Mouse (Mus musculus): ENCODE data around the gene Jmjd8. TPM values are rescaled to one million over a fixed set of nuclear protein-coding genes. Genes with fewer than 3 reads are reported as not detected.

The Jmjd8 gene
- polyA plus RNA-seq, 1 experiment from 2014 or later: 64.3 TPM

DNA sequence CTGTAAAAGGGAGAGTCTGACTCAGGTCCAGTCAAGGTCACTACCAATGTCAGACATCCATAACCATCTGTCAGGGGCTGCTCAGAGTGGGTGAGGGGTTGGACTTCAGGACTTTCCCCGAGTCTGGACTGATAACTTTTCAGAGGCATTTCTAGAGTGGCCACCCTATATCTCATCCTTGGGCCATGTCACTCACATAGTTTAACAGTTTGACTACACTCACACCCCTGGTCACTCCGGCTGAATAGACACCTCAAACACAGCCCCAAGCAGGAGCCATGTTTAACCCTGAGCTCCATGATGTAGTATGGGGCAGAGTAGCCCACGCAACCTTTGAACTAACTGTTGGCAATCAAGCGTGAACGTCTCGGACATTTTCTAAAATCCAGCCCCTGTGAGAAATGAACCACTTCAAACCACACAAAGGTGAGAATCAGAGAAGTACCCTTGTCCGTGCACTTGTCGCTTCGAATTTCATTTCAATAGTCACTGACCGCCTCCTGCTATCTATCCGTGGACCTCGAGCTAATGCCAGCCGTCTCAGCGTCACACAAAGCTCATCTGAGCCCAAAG is 45.6 kb downstream of the Jmjd8 start:
- H3K4me1 ChIP-seq (replicated peaks): peaks cover 56% of the 10 kb centered on the region
- H3K36me3 ChIP-seq: peaks cover 25% of the 10 kb centered on the region
- peak overlapping the region; percentile 92 for H3K27ac ChIP-seq
- H3K27me3 ChIP-seq (ENCODE audit: insufficient read depth, poor library complexity, severe bottlenecking): no peaks in the 10 kb centered on the region
- H3K9me3 ChIP-seq: no peaks in the 10 kb centered on the region
- peak overlapping the region; percentile 73 for H3K4me3 ChIP-seq
- WGBS: 8% methylated on average over 14 of the region's 14 CpGs
- DNase-seq (ENCODE audit: low spot score): no peak

GRCm38 (mm10) chr17:25874721-25875170 is 46.1 kb downstream of the Jmjd8 start, which contains the start of gene Mettl26:
Gene Mettl26 (plus strand): TSS chr17:25875074.
- Histone ChIP-seq H3K36me3 (peaks cover 30% of the 10 kb centered on the region), H3K4me3 (peak within 1 kb of the TSS; percentile 73), H3K9me3 (no peaks in the 10 kb centered on the region), H3K27ac (peak within 1 kb of the TSS; percentile 92), H3K27me3 (ENCODE audit: insufficient read depth, poor library complexity, severe bottlenecking) (no peaks in the 10 kb centered on the region), H3K4me1 (replicated peaks) (peaks cover 60% of the 10 kb centered on the region)
- WGBS: under 1% methylated on average over 25 of the region's 25 CpGs
- peak; percentile 93 for DNase-seq (ENCODE audit: low spot score)

DNA sequence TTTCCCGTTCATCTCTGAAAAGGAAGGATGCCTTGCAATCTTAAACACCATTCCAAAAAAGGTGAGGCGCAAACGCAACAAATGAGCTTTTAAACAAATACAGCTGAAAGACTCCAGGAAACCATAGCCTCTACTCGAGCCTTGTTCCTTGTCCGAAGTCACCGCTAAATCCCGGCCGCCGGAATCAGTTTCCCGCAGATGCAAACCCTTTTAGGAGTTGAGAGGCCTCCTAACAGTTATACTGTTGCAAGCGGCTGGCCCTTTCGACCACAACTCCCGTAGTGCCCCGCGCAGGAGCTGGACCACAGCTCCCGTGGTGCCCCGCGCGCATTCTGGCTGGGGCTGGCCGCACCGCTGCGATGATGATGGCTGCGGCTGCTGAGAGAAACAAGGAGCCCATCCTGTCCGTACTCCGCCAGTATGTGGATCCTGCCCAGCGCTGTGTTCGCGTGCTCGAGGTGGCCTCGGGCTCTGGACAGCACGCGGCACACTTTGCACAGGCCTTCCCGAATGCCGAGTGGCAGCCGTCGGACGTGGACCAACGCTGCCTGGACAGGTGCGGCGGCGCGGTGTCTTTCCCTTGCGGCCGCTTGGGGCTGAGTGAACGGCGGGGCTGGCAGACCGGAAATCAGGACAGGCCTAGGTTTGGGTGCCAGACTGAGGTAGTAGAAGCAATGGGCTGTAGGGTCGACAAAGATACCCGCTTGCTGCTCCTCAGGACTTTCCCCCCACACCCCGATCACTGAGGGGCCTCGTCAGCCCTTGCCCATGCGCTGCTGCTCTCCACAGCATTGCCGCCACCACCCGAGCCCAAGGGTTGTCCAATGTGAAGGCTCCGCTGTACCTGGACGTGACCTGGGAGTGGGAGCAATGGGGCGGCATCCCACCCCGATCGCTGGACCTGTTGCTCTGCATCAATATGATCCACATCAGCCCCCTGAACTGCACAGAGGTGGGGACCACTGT is 46.8 kb downstream of the Jmjd8 start:
- WGBS: 1% methylated on average over 59 of the region's 59 CpGs
- Histone ChIP-seq H3K4me3 (peak overlapping the region; percentile 73), H3K4me1 (replicated peaks) (peaks cover 67% of the 10 kb centered on the region), H3K27ac (peak overlapping the region; percentile 92), H3K9me3 (no peaks in the 10 kb centered on the region), H3K27me3 (ENCODE audit: insufficient read depth, poor library complexity, severe bottlenecking) (no peaks in the 10 kb centered on the region), H3K36me3 (peaks cover 32% of the 10 kb centered on the region)
- peak; percentile 90 for DNase-seq (ENCODE audit: low spot score)

DNA sequence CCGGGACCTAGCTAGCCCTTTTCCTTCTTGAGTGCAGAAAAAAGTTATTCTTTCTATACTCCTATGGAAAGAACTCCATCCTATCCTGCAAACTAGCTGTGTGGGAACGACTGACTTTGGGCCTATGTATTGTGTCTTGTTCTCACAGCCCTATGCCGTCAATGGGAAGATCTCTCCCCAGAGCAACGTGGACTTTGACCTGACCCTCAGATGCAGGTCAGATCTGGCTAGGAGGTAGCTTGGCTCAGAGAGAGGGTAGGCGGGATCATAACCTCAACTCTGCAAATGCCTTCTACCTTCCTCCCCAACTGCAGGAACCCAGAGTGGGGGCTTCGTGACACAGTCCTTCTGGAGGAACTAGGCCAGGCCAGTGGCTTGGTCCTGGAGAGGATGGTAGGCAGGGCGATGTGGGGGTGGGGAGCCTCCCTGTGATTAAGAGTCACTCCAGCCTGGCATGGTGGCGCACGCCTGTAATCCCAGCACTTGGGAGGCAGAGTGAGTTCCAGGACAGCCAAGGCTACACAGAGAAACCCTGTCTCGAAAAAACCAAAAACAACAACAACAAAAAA is 47.8 kb downstream of the Jmjd8 start:
- DNase-seq (ENCODE audit: low spot score): no peak
- Histone ChIP-seq H3K9me3 (no peaks in the 10 kb centered on the region), H3K4me1 (replicated peaks) (peaks cover 77% of the 10 kb centered on the region), H3K4me3 (peak overlapping the region; percentile 73), H3K36me3 (peaks cover 32% of the 10 kb centered on the region), H3K27ac (peak overlapping the region; percentile 92), H3K27me3 (ENCODE audit: insufficient read depth, poor library complexity, severe bottlenecking) (no peaks in the 10 kb centered on the region)
- WGBS: 55% methylated on average over 10 of the region's 10 CpGs

GRCm38 (mm10) chr17:25877025-25877424 is 48.4 kb downstream of the Jmjd8 start:
- H3K9me3 ChIP-seq: no peaks in the 10 kb centered on the region
- peak overlapping the region; percentile 73; the same call in 1 of the 2 replicates for H3K4me3 ChIP-seq
- no peak for DNase-seq (ENCODE audit: low spot score)
- peaks cover 83% of the 10 kb centered on the region for H3K4me1 ChIP-seq (replicated peaks)
- no peak overlapping the region for H3K27ac ChIP-seq
- WGBS: 98% methylated on average over 3 of the region's 3 CpGs
- H3K36me3 ChIP-seq: peaks cover 32% of the 10 kb centered on the region
- H3K27me3 ChIP-seq (ENCODE audit: insufficient read depth, poor library complexity, severe bottlenecking): no peaks in the 10 kb centered on the region

DNA sequence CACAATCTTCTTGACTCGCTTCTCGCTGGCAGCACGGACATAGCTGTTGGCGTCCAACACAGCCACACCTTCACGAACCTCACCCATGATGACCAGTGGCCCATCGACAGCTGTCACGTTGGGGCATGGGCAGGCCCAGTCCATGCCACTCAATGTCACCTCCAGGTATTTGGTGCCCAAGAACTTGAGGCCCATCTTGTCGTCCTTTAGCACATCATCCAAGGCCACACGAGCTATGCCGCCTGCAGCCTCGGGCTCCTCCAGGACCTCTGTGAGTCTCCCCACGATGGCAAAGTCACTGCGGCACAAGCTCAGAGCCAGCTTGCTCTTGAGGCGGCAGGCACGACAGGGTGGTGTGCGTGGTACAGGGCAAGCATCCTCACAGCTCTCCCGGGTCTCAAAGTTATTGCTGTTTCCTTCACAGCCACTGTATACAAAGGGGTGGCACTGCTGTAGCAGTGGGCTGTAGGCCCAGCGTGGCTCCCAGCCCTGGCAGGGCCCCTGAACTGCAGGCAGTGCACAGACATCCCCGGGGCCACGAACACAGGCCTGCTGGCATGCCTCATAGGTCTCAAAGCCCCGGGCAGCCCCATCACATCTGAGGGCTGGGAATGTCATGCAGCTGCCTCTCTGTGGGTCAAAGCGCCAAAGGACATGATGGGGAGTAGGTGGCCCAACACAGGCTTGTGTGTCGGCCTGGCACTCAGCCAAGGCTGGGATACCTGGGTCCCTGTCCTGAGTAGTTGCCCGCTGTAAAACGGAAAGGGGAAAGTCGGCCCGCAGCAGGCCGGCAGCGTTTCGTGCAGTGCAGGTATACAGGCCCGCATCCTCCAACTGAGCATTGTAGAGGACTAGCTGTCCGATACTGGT is 49.3 kb downstream of the Jmjd8 start:
- peaks cover 41% of the 10 kb centered on the region for H3K36me3 ChIP-seq
- 94% methylated on average over 32 of the region's 32 CpGs for WGBS
- no peaks in the 10 kb centered on the region for H3K27me3 ChIP-seq (ENCODE audit: insufficient read depth, poor library complexity, severe bottlenecking)
- H3K4me1 ChIP-seq (replicated peaks): peaks cover 90% of the 10 kb centered on the region
- no peak for DNase-seq (ENCODE audit: low spot score)
- H3K9me3 ChIP-seq: no peaks in the 10 kb centered on the region
- peak overlapping the region; percentile 29; the same call in 1 of the 2 replicates for H3K4me3 ChIP-seq
- peak overlapping the region; percentile 12 for H3K27ac ChIP-seq

DNA sequence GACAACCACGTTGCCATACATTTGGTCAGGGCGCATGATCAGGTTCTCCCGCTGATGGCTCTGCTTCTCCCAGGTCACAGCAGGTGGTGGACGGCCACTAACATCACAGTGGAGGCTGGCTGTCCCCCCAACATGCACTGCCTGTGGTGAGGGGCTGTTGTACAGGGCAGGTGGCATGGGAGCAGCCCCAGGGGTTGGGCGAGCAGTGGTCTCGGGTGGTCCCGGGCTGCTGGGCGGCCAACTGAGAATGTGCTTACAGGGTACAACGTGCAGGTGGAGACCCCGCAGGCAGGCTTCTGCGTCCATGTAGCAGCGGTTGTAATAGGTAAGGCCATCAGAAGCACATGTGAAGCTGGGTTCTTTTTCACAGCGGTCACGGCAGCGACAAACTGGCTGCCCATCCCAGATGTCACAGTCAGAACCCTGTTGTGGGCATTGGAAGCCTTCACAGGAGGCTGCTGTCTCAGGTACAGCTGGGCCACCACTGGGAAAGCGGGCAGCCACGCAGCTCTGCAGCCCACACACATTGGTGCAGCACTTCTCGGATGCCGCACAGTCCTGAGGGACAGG is 50.0 kb downstream of the Jmjd8 start:
- Histone ChIP-seq H3K27me3 (ENCODE audit: insufficient read depth, poor library complexity, severe bottlenecking) (no peaks in the 10 kb centered on the region; the same call in 1 of the 2 replicates), H3K4me3 (peak overlapping the region; percentile 29), H3K36me3 (peaks cover 48% of the 10 kb centered on the region), H3K9me3 (no peaks in the 10 kb centered on the region), H3K27ac (peak overlapping the region; percentile 93; the same call in 1 of the 2 replicates), H3K4me1 (replicated peaks) (peaks cover 92% of the 10 kb centered on the region)
- DNase-seq (ENCODE audit: low spot score): no peak
- 83% methylated on average over 19 of the region's 19 CpGs for WGBS

GRCm38 (mm10) chr17:25879261-25879660 is 50.6 kb downstream of the Jmjd8 start:
- H3K27ac ChIP-seq: peak overlapping the region; percentile 93
- WGBS: 39% methylated on average over 4 of the region's 4 CpGs
- peaks cover 54% of the 10 kb centered on the region for H3K36me3 ChIP-seq
- peaks cover 92% of the 10 kb centered on the region for H3K4me1 ChIP-seq (replicated peaks)
- DNase-seq (ENCODE audit: low spot score): peak; percentile 64
- H3K27me3 ChIP-seq (ENCODE audit: insufficient read depth, poor library complexity, severe bottlenecking): no peaks in the 10 kb centered on the region; the same call in 1 of the 2 replicates
- H3K4me3 ChIP-seq: peak overlapping the region; percentile 29
- H3K9me3 ChIP-seq: no peaks in the 10 kb centered on the region

- Histone ChIP-seq H3K27me3 (ENCODE audit: insufficient read depth, poor library complexity, severe bottlenecking) (no peaks in the 10 kb centered on the region; the same call in 1 of the 2 replicates), H3K9me3 (no peaks in the 10 kb centered on the region), H3K27ac (peak overlapping the region; percentile 93), H3K36me3 (peaks cover 59% of the 10 kb centered on the region), H3K4me1 (replicated peaks) (peaks cover 93% of the 10 kb centered on the region), H3K4me3 (peak overlapping the region; percentile 29)
- WGBS: 66% methylated on average over 8 of the region's 8 CpGs
- no peak for DNase-seq (ENCODE audit: low spot score)
Observed at GRCm38 (mm10) chr17:25879750-25880149, 51.1 kb downstream of the Jmjd8 start.

DNA sequence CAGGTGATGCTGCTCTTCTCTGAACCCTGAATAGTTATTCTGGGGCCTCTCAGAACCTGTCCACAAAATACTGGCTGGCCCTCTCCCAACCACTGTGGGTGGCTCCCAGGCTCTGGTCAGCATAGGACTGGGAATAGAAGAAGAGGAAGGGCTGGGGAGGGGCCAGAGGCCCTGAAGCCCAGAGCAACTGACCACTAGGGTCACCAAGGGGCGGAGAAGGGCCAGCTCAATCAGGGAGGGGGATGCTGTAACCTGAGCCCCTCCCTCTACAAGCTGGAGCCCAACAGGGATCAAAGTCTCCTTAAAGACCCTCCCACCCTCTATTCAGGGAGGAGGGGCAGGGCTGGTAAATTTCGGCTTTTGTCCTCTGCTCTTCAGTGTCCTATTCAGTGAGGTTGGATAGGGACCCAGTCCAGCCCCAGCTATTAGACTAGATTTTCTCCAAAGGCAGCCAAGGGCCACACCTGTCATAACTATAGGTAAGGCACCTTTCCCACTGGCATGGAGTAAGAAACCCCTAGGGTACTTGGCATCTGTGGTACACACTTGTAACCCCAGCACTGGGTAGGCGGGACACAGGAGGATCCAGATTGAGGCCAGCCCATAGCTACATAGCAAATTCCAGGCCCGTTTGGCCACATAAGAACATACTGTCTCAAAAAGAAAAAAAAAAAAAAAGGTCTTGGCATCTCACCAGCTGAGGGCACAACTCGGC is 51.7 kb downstream of the Jmjd8 start, which contains the start of gene Wfikkn1:
Wfikkn1 (minus strand) TSS at position 663 of the 715 bp plus-strand sequence.
- H3K27me3 ChIP-seq (ENCODE audit: insufficient read depth, poor library complexity, severe bottlenecking): no peaks in the 10 kb centered on the region; the same call in 1 of the 2 replicates
- DNase-seq (ENCODE audit: low spot score): peak; percentile 76
- 12% methylated on average over 5 of the region's 5 CpGs for WGBS
- H3K4me1 ChIP-seq (replicated peaks): peaks cover 94% of the 10 kb centered on the region
- H3K4me3 ChIP-seq: peak within 1 kb of the TSS; percentile 29
- peaks cover 63% of the 10 kb centered on the region for H3K36me3 ChIP-seq
- H3K27ac ChIP-seq: peak within 1 kb of the TSS; percentile 93
- no peaks in the 10 kb centered on the region for H3K9me3 ChIP-seq
